Mouse (Mus musculus) limb, embryonic 15.5 days (tissue): ENCODE measurements around the gene Atxn7l1. TPM values are rescaled to one million over a fixed set of nuclear protein-coding genes. Genes with fewer than 3 reads are reported as not detected.

ENCODE experiments used
- ATAC-seq: fragments of 200-750 bp; cut with Nextera tagmentation; 2 replicates; pipeline ENCODE4 v1.8.0; 2017; ENCODE audit warnings: low read depth, moderate TSS enrichment; ENCODE audit not compliant: insufficient number of reproducible peaks, low FRiP score, low TSS enrichment
- H3K27ac ChIP-seq: fragments of 300-500 bp; sonication (generic); 2 replicates; pipeline ENCODE4 v1.5.1; 2015; ENCODE audit warnings: moderate library complexity, mild to moderate bottlenecking, inconsistent platforms
- H3K27me3 ChIP-seq: fragments of 300-500 bp; sonication (generic); 2 replicates; pipeline ENCODE4 v1.6.1; 2015; ENCODE audit warnings: inconsistent platforms
- H3K36me3 ChIP-seq: fragments of 300-500 bp; sonication (generic); 2 replicates; pipeline ENCODE4 v1.6.1; 2015; ENCODE audit warnings: inconsistent platforms
- H3K4me1 ChIP-seq: fragments of 300-500 bp; sonication (generic); 2 replicates; pipeline ENCODE4 v1.6.1; 2015; ENCODE audit warnings: inconsistent platforms
- H3K4me2 ChIP-seq: fragments of 300-500 bp; sonication (generic); 2 replicates; pipeline ENCODE4 v1.6.1; 2015; ENCODE audit warnings: mild to moderate bottlenecking, inconsistent platforms
- H3K4me3 ChIP-seq: fragments of 300-500 bp; sonication (generic); 2 replicates; pipeline ENCODE4 v1.5.1; 2015; ENCODE audit warnings: mild to moderate bottlenecking, inconsistent platforms
- H3K9ac ChIP-seq: fragments of 300-500 bp; sonication (generic); 2 replicates; pipeline ENCODE4 v1.6.1; 2015; ENCODE audit warnings: inconsistent platforms
- H3K9me3 ChIP-seq: fragments of 300-500 bp; sonication (generic); 2 replicates; pipeline ENCODE4 v1.6.1; 2016; ENCODE audit warnings: inconsistent platforms
- WGBS: fragments of 180-500 bp; shearing (Covaris S2); methylation state at CpG from one replicate; pipeline ENCODE4 v1.1.7; 2015; 5-methylcytosine and 5-hydroxymethylcytosine counted together
- polyA plus RNA-seq: library from polyadenylated mRNA; unstranded; fragments of >200 nt; fragmentation: Nextera tagmentation; extraction: Ambion mirVana; gene quantifications from 2 replicates; pipeline ENCODE4 v1.2.1, GENCODE M21; 2015

Gene Atxn7l1
- polyA plus RNA-seq, 1 experiment from 2014 or later: 10.9 TPM

GRCm38 (mm10) chr12:33411580-33412151 lies 264.2 kb downstream of the Atxn7l1 start:
- H3K27me3 ChIP-seq: peaks cover 3% of the 10 kb centered on the region
- H3K9me3 ChIP-seq: no peaks in the 10 kb centered on the region
- 44% methylated on average over 6 of the region's 6 CpGs for WGBS
- ATAC-seq: no peak
- H3K36me3 ChIP-seq: no peaks in the 10 kb centered on the region
- no peak overlapping the region for H3K9ac ChIP-seq
- no peaks in the 10 kb centered on the region for H3K4me1 ChIP-seq
- no peak overlapping the region for H3K27ac ChIP-seq
- no peak overlapping the region for H3K4me3 ChIP-seq
- no peak overlapping the region for H3K4me2 ChIP-seq

Other genes with a start within 250 kb of the Atxn7l1 start
- gene Sypl, start 193.8 kb upstream of the Atxn7l1 start, polyA plus RNA-seq: 105 and 121 TPM in 2 replicates
- gene Cdhr3, start 54.8 kb upstream of the Atxn7l1 start, polyA plus RNA-seq: 0.64 and 1.3 TPM in 2 replicates
- not detected in 2 replicates for gene Efcab10, start 247.2 kb downstream of the Atxn7l1 start, polyA plus RNA-seq